Mouse (Mus musculus) megakaryocyte, embryonic 14.5 days (primary cell): ENCODE results near the gene Slc22a20.

ENCODE experiments used
- FLI1 ChIP-seq: IDR thresholded peaks from 2 replicates; pipeline ENCODE4 v1.6.1; 2012; ENCODE audit warnings: low read length, inconsistent platforms, mixed read lengths
- GATA1 ChIP-seq: IDR thresholded peaks from 3 replicates; pipeline ENCODE4 v1.6.1; 2012; ENCODE audit warnings: mixed read lengths, low read length, inconsistent platforms, borderline replicate concordance

- TF ChIP-seq GATA1 (no peak), FLI1 (no peak)
Measured at GRCm38 (mm10) chr19:5962651-5963050, 23.3 kb downstream of the Slc22a20 start.
